Mouse (Mus musculus): ENCODE results near the gene Troap. TPM values are rescaled to one million over a fixed set of nuclear protein-coding genes. Genes with fewer than 3 reads are reported as not detected.
A peak's percentile ranks its signal among the peaks of the same experiment; 100 is the strongest.

The Troap gene
- polyA plus RNA-seq, 1 experiment from 2014 or later = 3.2 TPM

DNA sequence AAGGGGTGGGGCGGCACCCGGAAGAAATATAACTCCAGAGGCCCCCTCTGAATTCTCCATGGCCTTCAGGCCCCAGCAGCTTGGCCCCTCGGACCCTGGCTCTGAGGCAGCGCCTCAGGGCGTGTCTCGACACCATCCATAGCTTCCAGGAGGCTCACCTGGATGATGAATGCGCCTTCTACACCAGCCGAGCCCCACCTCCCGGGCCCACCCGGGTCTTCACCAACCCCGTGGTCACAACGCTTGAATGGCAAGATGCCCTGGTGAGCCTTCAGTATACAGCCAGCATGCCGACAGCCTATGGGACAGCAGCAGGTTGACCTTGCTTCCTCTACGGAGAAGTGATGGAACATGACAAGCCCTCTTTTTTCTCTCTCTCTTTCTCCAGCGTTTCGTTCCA is 8.5 kb downstream of the Troap start:
- Histone ChIP-seq H3K4me2 (ENCODE audit: low read length) (no peak overlapping the region), H3K27ac (ENCODE audit: low read length) (no peak overlapping the region), H3K4me1 (ENCODE audit: control insufficient read depth, insufficient read depth, low read length) (no peaks in the 10 kb centered on the region), H3K4me3 (ENCODE audit: low read depth, low read length) (no peak overlapping the region), H3K27me3 (ENCODE audit: control insufficient read depth, insufficient read depth, low read depth, low read length) (peaks cover 26% of the 10 kb centered on the region), H3K36me3 (ENCODE audit: control insufficient read depth, insufficient read depth, low read length) (no peaks in the 10 kb centered on the region), H3K9me3 (replicated peaks; ENCODE audit: control insufficient read depth, low read length, poor library complexity, severe bottlenecking) (no peaks in the 10 kb centered on the region), H3K9ac (ENCODE audit: low read depth, low read length) (no peak overlapping the region)
- 90% methylated on average over 16 of the region's 16 CpGs for WGBS
- no peak for ATAC-seq

DNA sequence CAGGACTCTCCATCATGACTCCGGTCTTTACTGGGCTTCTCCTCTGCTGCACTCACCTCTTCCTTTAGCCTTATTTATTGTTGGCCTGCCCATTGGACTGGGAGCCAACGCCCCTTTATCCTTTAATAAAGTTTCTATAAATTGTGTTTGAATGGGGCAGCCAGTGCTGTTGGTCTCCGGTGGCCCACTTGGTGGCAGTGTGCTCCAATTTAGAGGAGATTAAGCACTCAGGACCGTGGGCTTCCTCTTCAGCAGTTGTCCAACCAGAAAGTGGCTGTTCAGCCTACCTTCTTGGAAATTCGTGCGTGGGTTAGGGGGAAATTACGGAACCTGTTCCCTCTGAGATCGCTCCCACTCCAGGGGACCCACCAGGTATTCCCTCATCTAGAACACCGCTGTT is 8.9 kb downstream of the Troap start:
- Histone ChIP-seq H3K9me3 (replicated peaks; ENCODE audit: control insufficient read depth, low read length, poor library complexity, severe bottlenecking) (no peaks in the 10 kb centered on the region), H3K27me3 (ENCODE audit: control insufficient read depth, insufficient read depth, low read depth, low read length) (peaks cover 30% of the 10 kb centered on the region), H3K27ac (ENCODE audit: low read length) (no peak overlapping the region), H3K4me3 (ENCODE audit: low read depth, low read length) (no peak overlapping the region), H3K9ac (ENCODE audit: low read depth, low read length) (no peak overlapping the region), H3K4me2 (ENCODE audit: low read length) (no peak overlapping the region), H3K36me3 (ENCODE audit: control insufficient read depth, insufficient read depth, low read length) (no peaks in the 10 kb centered on the region), H3K4me1 (ENCODE audit: control insufficient read depth, insufficient read depth, low read length) (no peaks in the 10 kb centered on the region)
- no peak for ATAC-seq
- WGBS = 72% methylated on average over 9 of the region's 9 CpGs

GRCm38 (mm10) chr15:99083867-99084557 is 9.6 kb downstream of the Troap start:
- Histone ChIP-seq H3K27ac (ENCODE audit: low read length) (no peak overlapping the region), H3K27me3 (ENCODE audit: control insufficient read depth, insufficient read depth, low read depth, low read length) (peaks cover 33% of the 10 kb centered on the region), H3K4me3 (ENCODE audit: low read depth, low read length) (no peak overlapping the region), H3K36me3 (ENCODE audit: control insufficient read depth, insufficient read depth, low read length) (no peaks in the 10 kb centered on the region), H3K9ac (ENCODE audit: low read depth, low read length) (no peak overlapping the region), H3K4me1 (ENCODE audit: control insufficient read depth, insufficient read depth, low read length) (no peaks in the 10 kb centered on the region), H3K4me2 (ENCODE audit: low read length) (no peak overlapping the region), H3K9me3 (replicated peaks; ENCODE audit: control insufficient read depth, low read length, poor library complexity, severe bottlenecking) (no peaks in the 10 kb centered on the region)
- WGBS = 9% methylated on average over 11 of the region's 11 CpGs
- no peak for ATAC-seq

DNA sequence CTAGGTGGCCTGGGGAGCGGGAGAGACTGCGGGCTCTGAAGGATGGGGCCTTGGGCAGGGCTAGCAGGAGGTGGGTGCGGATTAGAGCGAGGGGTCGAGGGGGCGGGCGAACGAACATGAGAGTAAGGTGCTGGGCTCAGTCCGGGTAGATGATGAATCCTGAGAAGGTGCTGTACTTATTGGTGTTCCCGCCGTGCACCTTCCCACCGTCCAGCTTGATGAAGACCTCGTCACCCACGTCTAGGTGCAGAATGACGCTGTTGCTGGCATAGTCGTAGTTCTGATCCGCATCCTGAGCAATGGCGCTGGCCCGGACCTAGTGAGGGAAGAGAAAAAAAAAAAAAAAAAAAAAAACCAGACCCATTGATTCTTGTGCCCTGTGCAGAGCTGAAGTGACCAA is 10.2 kb downstream of the Troap start:
- WGBS = 9% methylated on average over 19 of the region's 19 CpGs
- Histone ChIP-seq H3K9ac (ENCODE audit: low read depth, low read length) (no peak overlapping the region), H3K4me2 (ENCODE audit: low read length) (no peak overlapping the region), H3K27me3 (ENCODE audit: control insufficient read depth, insufficient read depth, low read depth, low read length) (peaks cover 38% of the 10 kb centered on the region), H3K36me3 (ENCODE audit: control insufficient read depth, insufficient read depth, low read length) (no peaks in the 10 kb centered on the region), H3K9me3 (replicated peaks; ENCODE audit: control insufficient read depth, low read length, poor library complexity, severe bottlenecking) (no peaks in the 10 kb centered on the region), H3K4me1 (ENCODE audit: control insufficient read depth, insufficient read depth, low read length) (no peaks in the 10 kb centered on the region), H3K27ac (ENCODE audit: low read length) (no peak overlapping the region), H3K4me3 (ENCODE audit: low read depth, low read length) (no peak overlapping the region)
- no peak for ATAC-seq

DNA sequence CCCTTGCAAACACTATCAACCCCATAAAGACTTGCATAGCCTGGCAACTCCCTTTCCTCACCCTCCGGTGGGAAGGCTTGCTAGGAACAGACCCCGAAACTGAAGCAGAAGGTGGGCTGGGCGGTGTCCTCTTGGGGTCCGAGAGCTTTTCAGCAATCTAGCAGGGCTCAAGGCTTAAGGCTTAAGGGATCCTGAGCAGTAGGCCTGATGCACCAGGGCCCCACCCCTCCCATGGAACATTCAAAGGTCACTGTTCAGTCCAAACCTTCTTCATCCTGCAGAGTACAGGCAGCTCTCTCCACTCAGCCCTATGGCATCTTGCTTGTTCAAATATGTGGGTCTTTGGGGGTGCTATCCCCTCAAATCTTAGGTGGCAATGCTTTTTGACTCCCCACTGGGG is 11.6 kb downstream of the Troap start:
- ATAC-seq = no peak
- Histone ChIP-seq H3K27me3 (ENCODE audit: control insufficient read depth, insufficient read depth, low read depth, low read length) (peaks cover 39% of the 10 kb centered on the region), H3K9me3 (replicated peaks; ENCODE audit: control insufficient read depth, low read length, poor library complexity, severe bottlenecking) (no peaks in the 10 kb centered on the region), H3K4me3 (ENCODE audit: low read depth, low read length) (no peak overlapping the region), H3K4me2 (ENCODE audit: low read length) (no peak overlapping the region), H3K4me1 (ENCODE audit: control insufficient read depth, insufficient read depth, low read length) (no peaks in the 10 kb centered on the region; the same call in 1 of the 2 replicates), H3K9ac (ENCODE audit: low read depth, low read length) (no peak overlapping the region), H3K27ac (ENCODE audit: low read length) (no peak overlapping the region), H3K36me3 (ENCODE audit: control insufficient read depth, insufficient read depth, low read length) (no peaks in the 10 kb centered on the region)
- 63% methylated on average over 4 of the region's 4 CpGs for WGBS

DNA sequence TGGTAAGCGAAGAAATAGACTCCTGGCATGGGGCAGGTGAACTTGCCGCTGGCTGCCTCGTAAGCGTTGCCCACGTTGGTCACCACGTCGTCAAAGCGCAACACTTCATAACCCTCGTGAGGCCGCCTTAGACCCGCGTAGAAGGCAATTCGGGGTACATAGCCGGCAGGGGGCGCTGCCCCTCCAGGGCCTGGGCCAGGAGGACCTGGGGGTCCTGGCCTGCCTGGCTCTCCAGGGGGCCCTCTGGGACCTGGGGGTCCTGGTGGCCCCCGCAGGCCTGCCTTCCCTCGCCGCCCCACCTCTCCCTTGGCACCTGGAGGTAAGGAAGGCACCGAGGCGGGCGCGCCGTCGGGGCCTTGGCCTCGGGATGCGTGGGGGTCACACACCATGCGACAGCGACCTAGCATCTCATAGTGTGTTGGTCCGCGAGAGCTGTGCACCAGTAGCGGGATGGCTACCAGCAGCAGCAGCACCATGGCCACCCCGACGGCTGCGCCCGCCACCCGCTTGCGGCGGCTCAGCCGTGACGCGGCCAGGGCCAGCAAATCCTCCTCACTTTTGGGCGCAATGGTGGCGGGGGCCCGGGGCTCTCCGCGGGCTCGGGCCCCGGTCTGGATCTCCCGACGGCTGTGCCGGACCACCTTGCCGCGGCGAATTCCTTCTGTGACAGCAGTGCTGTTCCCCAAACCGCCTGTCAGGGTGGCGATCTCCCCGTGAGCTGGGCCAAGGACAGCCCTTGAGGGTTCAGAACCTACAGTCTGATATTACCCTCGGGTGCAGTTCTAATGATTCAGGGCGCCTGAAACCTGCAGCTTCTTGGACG is 13.1 kb downstream of the Troap start, which contains the start of gene C1ql4:
C1ql4 (minus strand) TSS at position 565 of the 823 bp plus-strand sequence.
- Histone ChIP-seq H3K27me3 (ENCODE audit: control insufficient read depth, insufficient read depth, low read depth, low read length) (peaks cover 39% of the 10 kb centered on the region), H3K4me3 (ENCODE audit: low read depth, low read length) (peak within 1 kb of the TSS; percentile 30), H3K9me3 (replicated peaks; ENCODE audit: control insufficient read depth, low read length, poor library complexity, severe bottlenecking) (no peaks in the 10 kb centered on the region), H3K9ac (ENCODE audit: low read depth, low read length) (0 out of 2 replicates have a peak within 1 kb of the TSS, but pooled peaks have one; percentile 2), H3K36me3 (ENCODE audit: control insufficient read depth, insufficient read depth, low read length) (no peaks in the 10 kb centered on the region), H3K27ac (ENCODE audit: low read length) (no peak within 1 kb of the TSS), H3K4me2 (ENCODE audit: low read length) (peak within 1 kb of the TSS; percentile 45), H3K4me1 (ENCODE audit: control insufficient read depth, insufficient read depth, low read length) (no peaks in the 10 kb centered on the region; the same call in 1 of the 2 replicates)
- WGBS = 9% methylated on average over 49 of the region's 60 CpGs
- no peak for ATAC-seq

DNA sequence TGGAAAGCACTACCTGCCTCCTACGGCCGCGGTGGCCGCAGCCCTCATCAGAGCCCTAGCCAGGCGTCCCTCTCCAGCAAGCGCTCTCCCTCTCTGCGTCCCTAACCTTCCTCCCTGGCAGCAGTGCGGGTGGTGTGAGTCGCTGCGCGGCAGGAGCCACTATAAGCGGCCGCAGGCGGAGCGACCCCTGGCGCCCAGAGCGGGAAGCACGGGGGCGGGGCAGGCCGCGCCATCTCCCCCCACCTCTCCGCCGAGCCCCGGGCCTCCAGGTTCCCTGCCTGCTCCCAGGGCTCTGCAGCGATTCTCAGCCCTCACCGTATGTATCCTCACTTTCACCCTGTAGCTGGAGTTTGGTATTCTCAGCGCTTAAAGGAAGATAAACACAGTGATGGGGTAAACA is 13.9 kb downstream of the Troap start:
- peak overlapping the region; percentile 30 for H3K4me3 ChIP-seq (ENCODE audit: low read depth, low read length)
- peaks cover 39% of the 10 kb centered on the region for H3K27me3 ChIP-seq (ENCODE audit: control insufficient read depth, insufficient read depth, low read depth, low read length)
- H3K4me2 ChIP-seq (ENCODE audit: low read length) = peak overlapping the region; percentile 45
- peak; percentile 44; the same call in 1 of the 2 replicates for ATAC-seq
- H3K9me3 ChIP-seq (replicated peaks; ENCODE audit: control insufficient read depth, low read length, poor library complexity, severe bottlenecking) = no peaks in the 10 kb centered on the region
- H3K9ac ChIP-seq (ENCODE audit: low read depth, low read length) = 0 out of 2 replicates have a peak overlapping the region, but pooled peaks have one; percentile 2
- H3K36me3 ChIP-seq (ENCODE audit: control insufficient read depth, insufficient read depth, low read length) = no peaks in the 10 kb centered on the region
- WGBS = under 1% methylated on average over 23 of the region's 27 CpGs
- peaks cover 3% of the 10 kb centered on the region for H3K4me1 ChIP-seq (ENCODE audit: control insufficient read depth, insufficient read depth, low read length)
- no peak overlapping the region for H3K27ac ChIP-seq (ENCODE audit: low read length)

GRCm38 (mm10) chr15:99089069-99089468 is 14.7 kb downstream of the Troap start:
- Histone ChIP-seq H3K4me2 (ENCODE audit: low read length) (no peak overlapping the region), H3K9ac (ENCODE audit: low read depth, low read length) (no peak overlapping the region), H3K36me3 (ENCODE audit: control insufficient read depth, insufficient read depth, low read length) (no peaks in the 10 kb centered on the region), H3K9me3 (replicated peaks; ENCODE audit: control insufficient read depth, low read length, poor library complexity, severe bottlenecking) (no peaks in the 10 kb centered on the region), H3K4me3 (ENCODE audit: low read depth, low read length) (no peak overlapping the region), H3K4me1 (ENCODE audit: control insufficient read depth, insufficient read depth, low read length) (peaks cover 8% of the 10 kb centered on the region), H3K27ac (ENCODE audit: low read length) (no peak overlapping the region), H3K27me3 (ENCODE audit: control insufficient read depth, insufficient read depth, low read depth, low read length) (peaks cover 36% of the 10 kb centered on the region)
- WGBS = 8% methylated on average over 14 of the region's 14 CpGs
- ATAC-seq = no peak

DNA sequence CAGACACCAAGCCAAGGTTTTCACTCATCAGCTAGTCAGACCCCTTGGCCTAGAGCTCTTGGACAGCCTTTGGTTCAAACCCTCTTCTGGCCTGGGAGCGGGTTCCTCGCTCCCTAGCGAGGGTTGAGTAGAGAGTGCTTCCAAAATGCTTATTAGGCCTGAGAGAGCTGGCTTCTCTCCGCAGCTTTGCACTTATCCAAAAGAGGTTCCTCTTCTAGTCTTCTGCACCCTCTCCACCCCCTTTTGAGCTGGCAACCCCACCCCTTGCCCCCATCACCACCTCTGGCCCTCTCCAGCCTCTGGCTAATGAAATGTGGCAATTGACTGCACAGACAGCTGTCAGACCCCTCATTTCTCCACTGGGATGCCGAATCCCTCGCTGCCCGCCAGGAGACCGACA is 18.5 kb downstream of the Troap start, which contains the start of gene Dnajc22:
Dnajc22 (plus strand) TSS at position 301 of the 400 bp plus-strand sequence.
- H3K27ac ChIP-seq (ENCODE audit: low read length) = peak within 1 kb of the TSS; percentile 25; the same call in 1 of the 2 replicates
- H3K4me2 ChIP-seq (ENCODE audit: low read length) = peak within 1 kb of the TSS; percentile 89
- no peaks in the 10 kb centered on the region for H3K9me3 ChIP-seq (replicated peaks; ENCODE audit: control insufficient read depth, low read length, poor library complexity, severe bottlenecking)
- peaks cover 30% of the 10 kb centered on the region for H3K27me3 ChIP-seq (ENCODE audit: control insufficient read depth, insufficient read depth, low read depth, low read length)
- ATAC-seq = no peak
- H3K4me3 ChIP-seq (ENCODE audit: low read depth, low read length) = peak within 1 kb of the TSS; percentile 51
- H3K9ac ChIP-seq (ENCODE audit: low read depth, low read length) = peak within 1 kb of the TSS; percentile 70
- peaks cover 30% of the 10 kb centered on the region for H3K4me1 ChIP-seq (ENCODE audit: control insufficient read depth, insufficient read depth, low read length)
- no peaks in the 10 kb centered on the region for H3K36me3 ChIP-seq (ENCODE audit: control insufficient read depth, insufficient read depth, low read length)
- WGBS = 29% methylated on average over 8 of the region's 8 CpGs
